Mouse (Mus musculus) gastrocnemius, postnatal 4 days (tissue): ENCODE measurements around the gene Dlk1. TPM values are rescaled to one million over a fixed set of nuclear protein-coding genes. Genes with fewer than 3 reads are reported as not detected.

Source experiments
- DNase-seq, 2 experiments: peaks; one replicate each; pipeline ENCODE4 v3.0.0; 2021 to 2022; ENCODE audit warnings: low spot score in 2 of 2, mixed read lengths in 2 of 2
- long read RNA-seq, 2 experiments: library from polyadenylated mRNA; stranded (forward); transcript quantifications; one replicate each; pipeline ENCODE4 v2.0.0; 2021
- total RNA-seq, 2 experiments: library from RNA; stranded (reverse); gene quantifications; 2 replicates each; pipeline ENCODE4 v1.2.3; 2021

The Dlk1 gene
- total RNA-seq, result 1,000 to 10,000 TPM; 4,057 to 4,187 TPM
- long read RNA-seq, experiment 1, full-length matches to known transcripts, result 2,013 of 2,229 reads
- long read RNA-seq, experiment 1, partial matches to known transcripts, result 160 of 2,229 reads
- long read RNA-seq, experiment 1, other reads (novel, unspliced or antisense), result 56 of 2,229 reads
- long read RNA-seq, experiment 2, full-length matches to known transcripts, result 2,028 of 2,252 reads
- long read RNA-seq, experiment 2, partial matches to known transcripts, result 175 of 2,252 reads
- long read RNA-seq, experiment 2, other reads (novel, unspliced or antisense), result 49 of 2,252 reads

- no peak for DNase-seq
Measured at GRCm38 (mm10) chr12:109452592-109452991, at the start of gene Dlk1. Gene Dlk1, plus strand, starts transcription at chr12:109452823.

DNA sequence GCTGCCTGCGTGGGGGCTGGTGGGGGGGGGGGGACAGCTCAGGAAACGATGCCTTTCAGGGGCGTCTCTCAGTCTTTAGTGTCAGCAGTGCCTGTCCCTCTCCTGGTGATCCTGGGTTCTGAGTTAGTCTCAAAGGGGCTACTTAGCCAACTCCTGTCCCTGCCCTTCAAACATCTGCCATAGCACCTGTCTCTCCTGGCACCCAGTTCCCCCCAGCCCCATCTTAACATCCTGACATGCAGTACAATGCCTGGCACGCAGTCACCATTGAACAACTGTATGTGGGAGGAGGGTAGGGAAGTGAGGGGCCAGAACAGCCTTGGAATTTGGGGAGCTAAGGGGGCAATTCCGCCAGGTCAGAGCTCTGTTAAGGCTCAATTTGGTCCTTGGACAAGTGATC lies 49.7 kb upstream of the Dlk1 start:
- DNase-seq, result peak in 1 of 2 experiments; percentile 61

DNA sequence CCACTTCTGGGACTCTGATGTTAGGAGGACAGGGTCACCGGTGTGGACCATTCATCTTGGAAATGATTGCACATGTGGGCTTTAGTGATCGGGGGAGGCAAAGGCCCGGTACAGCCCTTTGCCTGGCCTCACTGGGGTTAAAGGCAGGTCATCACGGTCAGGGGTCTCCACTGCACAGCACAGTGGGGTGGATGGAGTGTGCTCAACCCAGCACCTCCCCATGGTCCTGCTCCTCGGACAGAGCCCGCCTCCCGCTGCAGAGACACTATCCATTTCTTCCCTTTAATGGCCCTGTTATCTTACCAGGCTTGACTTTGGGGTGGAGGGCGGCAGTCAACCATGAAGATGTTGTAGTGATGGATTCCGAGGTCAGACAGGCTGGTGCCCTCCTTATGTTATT lies 48.9 kb upstream of the Dlk1 start:
- DNase-seq, result no peak

GRCm38 (mm10) chr12:109406018-109406417 lies 46.6 kb upstream of the Dlk1 start:
- DNase-seq, result no peak

DNA sequence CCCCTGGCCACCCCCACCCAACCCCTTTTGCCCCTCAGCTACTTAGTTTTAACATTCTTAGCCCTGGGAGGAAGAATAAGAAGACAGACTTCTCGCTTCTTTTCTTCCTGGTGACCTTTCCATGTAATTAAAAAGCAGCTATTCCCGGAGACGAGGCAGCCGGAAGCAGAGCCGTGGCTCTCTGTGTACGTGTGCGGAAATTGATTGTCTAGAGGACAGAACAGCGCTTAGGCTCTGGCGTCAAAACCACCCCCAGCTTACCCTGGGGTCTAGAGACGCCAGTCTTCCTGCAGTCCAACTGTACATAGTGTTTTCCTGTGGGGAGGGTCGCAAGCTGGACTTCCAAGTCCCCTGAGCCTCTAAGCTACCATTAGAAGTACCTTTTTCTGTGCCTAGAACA lies 41.9 kb upstream of the Dlk1 start:
- no peak for DNase-seq

GRCm38 (mm10) chr12:109411172-109412070 lies 41.2 kb upstream of the Dlk1 start:
- peak in 1 of 2 experiments; percentile 71 for DNase-seq

GRCm38 (mm10) chr12:109412071-109412440 lies 40.6 kb upstream of the Dlk1 start:
- no peak for DNase-seq

DNA sequence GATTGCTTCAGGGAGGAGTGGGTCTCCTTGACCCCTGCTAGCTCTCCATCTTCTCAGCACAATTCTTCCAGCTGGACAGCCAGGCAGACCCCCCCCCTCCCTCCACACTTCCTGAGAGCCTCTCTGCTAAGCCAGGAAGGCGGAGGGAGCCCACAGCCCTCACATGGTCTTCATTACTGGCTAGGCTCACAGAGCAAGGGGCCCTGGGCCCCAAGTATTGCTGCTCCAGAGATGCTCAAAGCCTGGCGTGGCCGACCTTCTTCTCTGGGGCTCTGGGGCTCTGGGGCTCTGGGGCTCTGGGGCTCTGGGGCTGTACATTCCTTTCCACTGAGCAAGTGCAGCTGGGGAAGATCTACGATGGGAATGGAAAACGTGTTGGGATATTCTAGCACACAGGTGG lies 39.9 kb upstream of the Dlk1 start:
- DNase-seq, result peak in 1 of 2 experiments; percentile 78

DNA sequence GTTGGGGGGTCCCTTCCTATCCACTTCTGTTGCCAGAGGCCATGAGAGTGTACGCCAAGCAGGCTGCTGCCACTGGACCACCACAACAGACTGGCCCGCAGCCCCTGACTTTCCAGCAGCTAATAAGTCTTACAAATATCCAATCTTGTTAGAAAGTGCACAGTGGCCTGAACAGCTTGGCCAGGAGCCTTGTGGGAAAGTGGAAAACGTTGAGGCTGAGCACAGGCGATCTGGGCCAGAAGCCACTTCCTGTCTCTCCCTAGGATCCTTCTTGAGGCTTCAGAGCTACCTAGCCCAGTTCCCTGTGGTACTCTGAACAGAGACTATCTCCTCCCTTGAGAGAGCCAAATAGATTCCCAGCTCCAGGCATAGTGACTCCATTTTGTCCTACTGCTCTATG lies 39.3 kb upstream of the Dlk1 start:
- no peak for DNase-seq

DNA sequence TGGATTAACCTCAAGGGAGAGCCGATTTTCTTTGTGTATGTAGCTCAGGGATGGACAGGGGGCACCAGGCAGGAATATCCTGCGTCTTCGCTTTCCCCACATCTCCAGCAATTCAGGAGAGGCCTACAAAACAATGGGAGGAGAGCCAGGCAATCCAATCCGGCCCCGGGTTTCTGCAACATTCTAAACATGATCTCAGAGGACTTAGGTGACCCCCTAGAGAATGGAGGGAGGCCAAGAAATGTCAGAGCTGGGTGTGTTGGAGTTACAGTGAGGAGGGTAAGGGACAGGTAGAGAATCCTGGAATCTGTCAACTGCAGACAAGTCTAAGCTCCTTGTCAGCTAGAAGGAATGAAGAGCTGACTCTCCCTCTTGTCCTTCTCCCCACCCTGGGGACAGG lies 35.9 kb upstream of the Dlk1 start:
- DNase-seq, result no peak

GRCm38 (mm10) chr12:109417476-109418201 lies 35.0 kb upstream of the Dlk1 start:
- peak in 1 of 2 experiments; percentile 64 for DNase-seq

- DNase-seq, result no peak
Measured at GRCm38 (mm10) chr12:109420006-109420405, 32.6 kb upstream of the Dlk1 start.

- no peak for DNase-seq
Measured at GRCm38 (mm10) chr12:109423163-109423562, 29.5 kb upstream of the Dlk1 start.

GRCm38 (mm10) chr12:109423716-109424429 lies 28.8 kb upstream of the Dlk1 start:
- no peak for DNase-seq

DNA sequence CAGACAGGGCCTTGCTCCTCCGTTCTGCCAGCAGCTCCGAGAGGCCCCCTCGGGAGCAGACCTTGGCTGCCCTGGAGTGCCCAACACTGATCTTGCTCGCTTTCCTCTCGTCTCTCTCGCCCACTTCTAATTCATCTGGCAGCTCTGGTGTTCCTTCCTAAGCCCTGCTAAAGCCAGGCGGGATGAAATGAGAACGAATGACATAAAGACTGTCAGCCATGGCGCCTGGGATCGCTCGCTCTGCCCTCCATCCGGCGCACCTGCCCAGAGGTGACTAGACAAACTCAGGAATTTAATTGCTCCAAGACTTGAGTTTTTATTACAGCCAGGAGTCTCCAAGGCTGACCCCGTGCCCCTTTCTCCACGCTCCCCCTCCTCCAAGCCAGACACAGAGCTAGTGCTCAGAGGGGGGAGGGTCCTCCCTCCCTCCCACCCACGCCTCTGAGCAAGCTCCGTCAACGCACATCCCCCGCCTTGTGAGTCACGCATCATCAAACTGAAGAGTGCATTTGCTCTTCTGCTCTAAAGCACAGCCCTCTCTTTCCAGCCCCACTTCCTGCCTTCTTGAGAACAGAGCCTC lies 27.8 kb upstream of the Dlk1 start:
- no peak for DNase-seq

GRCm38 (mm10) chr12:109425982-109426381 lies 26.6 kb upstream of the Dlk1 start:
- DNase-seq, result no peak

GRCm38 (mm10) chr12:109432475-109433130 lies 20.0 kb upstream of the Dlk1 start:
- no peak for DNase-seq

GRCm38 (mm10) chr12:109436367-109436807 lies 16.2 kb upstream of the Dlk1 start:
- peak; percentile 53 to 73 for DNase-seq

- peak in 1 of 2 experiments; percentile 68 for DNase-seq
Measured at GRCm38 (mm10) chr12:109436852-109437251, 15.8 kb upstream of the Dlk1 start.
